Mouse (Mus musculus) splenic B cell, adult 2 months (primary cell): Measurements from ENCODE around the gene Sgpl1.
A peak's percentile ranks its signal among the peaks of the same experiment; 100 is the strongest.

Source experiments
- DNase-seq: peaks from one replicate; pipeline ENCODE4 v3.0.0-alpha.2; 2011; ENCODE audit warnings: low read depth, low spot score
- H3K27me3 ChIP-seq: 2 replicates; pipeline ENCODE4 v1.6.1; 2012; ENCODE audit warnings: mild to moderate bottlenecking, low read length, moderate library complexity, mixed read lengths; ENCODE audit not compliant: control insufficient read depth, poor library complexity, insufficient read depth, severe bottlenecking
- H3K36me3 ChIP-seq: 2 replicates; pipeline ENCODE4 v1.6.1; 2012; ENCODE audit warnings: mild to moderate bottlenecking, low read length, moderate library complexity, mixed read lengths; ENCODE audit not compliant: control insufficient read depth, poor library complexity, insufficient read depth, severe bottlenecking

Gene Sgpl1

DNA sequence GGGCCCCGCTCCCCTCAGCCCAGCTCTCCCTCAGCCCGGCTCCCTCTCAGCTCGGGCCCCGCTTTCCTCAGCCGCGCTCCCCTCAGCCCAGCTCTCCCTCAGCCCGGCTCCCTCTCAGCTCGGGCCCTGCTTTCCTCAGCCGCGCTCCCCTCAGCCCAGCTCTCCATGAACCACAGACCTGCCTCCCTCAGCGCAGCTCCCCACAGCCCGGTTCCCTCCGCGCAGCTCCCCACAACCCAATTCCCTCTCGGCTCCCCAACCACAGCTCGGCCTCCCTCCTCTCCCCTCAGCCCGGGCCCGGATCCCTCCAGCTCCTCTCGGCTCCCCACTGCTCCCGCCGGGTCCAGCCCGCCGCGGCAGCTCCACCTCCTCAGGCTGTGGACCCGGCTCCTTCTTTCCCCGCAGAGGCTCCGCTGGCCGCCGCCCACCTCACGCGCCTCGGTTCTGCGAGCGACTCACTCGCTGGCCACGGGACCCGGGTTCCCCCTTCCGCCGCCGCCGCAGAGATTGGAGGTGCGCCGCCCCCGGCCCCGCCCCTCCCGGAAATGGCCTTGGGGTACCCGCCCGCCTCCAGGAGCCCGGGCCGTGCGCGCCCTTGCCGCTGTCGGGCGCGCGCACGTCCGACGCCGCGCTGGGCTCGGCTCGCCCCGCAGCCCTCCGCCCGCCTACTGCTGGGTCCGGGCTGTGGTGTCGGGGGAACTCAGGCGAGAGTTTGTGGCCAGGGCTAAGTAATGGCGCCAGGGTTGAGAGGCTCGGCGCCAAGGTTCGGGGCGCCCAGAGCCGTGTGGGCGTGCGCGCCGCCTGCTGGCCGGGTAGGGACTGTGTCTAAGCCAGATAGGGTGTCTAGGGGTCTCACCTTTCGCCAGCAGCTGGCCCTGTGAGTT lies at the start of gene Sgpl1:
Gene Sgpl1 (minus strand): TSS at position 547 of the 884 bp plus-strand sequence.
- peak; percentile 94 for DNase-seq
- Histone ChIP-seq H3K36me3 (no peaks in the 10 kb centered on the region), H3K27me3 (no peaks in the 10 kb centered on the region)

- DNase-seq, result no peak
- no peaks in the 10 kb centered on the region for H3K27me3 ChIP-seq
- H3K36me3 ChIP-seq, result no peaks in the 10 kb centered on the region
Observed at GRCm38 (mm10) chr10:61195718-61196291, 48.3 kb upstream of the Sgpl1 start.

DNA sequence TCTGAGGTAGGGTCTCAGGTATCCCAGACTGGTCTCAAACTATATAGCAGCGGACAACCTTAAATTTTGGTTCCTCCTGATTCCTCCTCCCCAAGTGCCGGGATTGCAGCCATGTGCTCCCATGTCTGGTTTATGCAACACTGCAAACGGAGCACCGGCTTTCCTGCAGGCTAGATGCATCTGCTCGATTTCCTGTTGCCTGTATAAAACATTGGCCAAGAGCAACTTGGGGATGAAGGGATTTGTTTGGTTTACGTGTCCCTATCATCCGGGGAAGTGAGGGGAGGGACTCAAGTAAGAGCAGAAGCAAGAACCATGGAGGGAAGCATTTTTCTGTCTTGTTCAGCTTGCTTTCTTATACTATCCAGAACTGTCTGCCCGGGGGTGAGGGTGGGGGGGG lies 47.7 kb upstream of the Sgpl1 start:
- Histone ChIP-seq H3K36me3 (no peaks in the 10 kb centered on the region), H3K27me3 (no peaks in the 10 kb centered on the region)
- no peak for DNase-seq

GRCm38 (mm10) chr10:61194611-61195010 lies 47.1 kb upstream of the Sgpl1 start:
- Histone ChIP-seq H3K27me3 (no peaks in the 10 kb centered on the region), H3K36me3 (no peaks in the 10 kb centered on the region)
- no peak for DNase-seq

DNA sequence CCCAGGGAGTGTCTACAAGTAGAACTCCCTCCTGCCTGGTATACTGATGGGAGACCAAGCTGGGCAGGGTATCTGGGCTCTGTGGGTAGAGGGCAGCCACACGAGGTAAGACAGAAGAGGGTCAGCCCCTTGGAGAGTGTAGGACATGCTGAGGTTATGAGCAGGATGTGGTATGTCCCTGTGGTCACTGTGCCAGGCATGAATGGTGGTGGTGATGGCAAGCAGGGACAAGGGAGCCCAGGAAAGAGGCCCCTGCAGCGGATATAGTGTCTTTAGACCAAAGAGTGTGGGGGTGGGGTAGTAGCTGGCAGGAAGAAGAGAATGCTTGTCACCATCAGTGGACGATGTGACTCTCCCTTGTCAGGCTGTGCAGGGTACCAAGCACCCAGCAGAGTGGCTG lies 40.5 kb upstream of the Sgpl1 start:
- DNase-seq, result no peak
- no peaks in the 10 kb centered on the region for H3K27me3 ChIP-seq
- H3K36me3 ChIP-seq, result no peaks in the 10 kb centered on the region

DNA sequence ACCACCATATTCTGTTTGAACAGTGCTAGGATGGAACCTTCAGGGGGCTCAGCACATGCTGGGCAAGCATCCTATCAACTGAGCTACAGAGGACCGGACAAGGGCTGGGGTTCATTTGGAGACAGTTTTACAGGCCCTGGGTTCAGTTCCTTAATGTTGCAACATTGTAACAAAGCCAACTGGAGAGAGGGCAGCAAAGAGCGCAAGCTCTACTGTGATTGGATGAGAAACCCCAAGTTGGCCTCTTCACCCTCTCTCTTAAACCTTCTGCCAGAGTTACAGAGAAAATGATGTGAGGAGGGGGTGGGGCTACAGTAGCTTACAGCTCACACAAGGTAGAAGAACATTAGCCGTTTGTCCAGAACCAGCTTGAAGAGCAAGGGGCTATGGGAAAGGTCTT lies 39.5 kb upstream of the Sgpl1 start:
- Histone ChIP-seq H3K27me3 (no peaks in the 10 kb centered on the region), H3K36me3 (no peaks in the 10 kb centered on the region)
- DNase-seq, result no peak

DNA sequence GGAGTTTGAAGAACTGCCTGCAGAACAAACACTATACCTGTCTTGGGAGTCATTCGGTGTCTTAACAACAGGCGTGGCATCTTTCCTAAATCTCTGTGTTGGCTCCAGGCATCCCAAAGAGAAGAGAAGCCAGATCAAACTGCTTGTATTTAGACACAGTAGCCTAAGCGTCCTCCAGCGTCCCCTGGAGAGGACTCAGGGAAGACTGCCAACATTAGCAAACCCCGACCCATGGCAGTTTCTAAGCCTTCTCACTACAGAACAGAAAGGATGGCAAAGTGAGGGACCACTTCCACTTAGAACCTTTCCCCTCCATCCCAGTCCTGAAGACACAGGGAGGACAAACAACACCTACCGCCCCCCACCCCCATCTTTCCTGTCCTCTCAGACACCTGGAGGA lies 32.4 kb upstream of the Sgpl1 start:
- DNase-seq, result no peak
- Histone ChIP-seq H3K36me3 (no peaks in the 10 kb centered on the region), H3K27me3 (no peaks in the 10 kb centered on the region)

DNA sequence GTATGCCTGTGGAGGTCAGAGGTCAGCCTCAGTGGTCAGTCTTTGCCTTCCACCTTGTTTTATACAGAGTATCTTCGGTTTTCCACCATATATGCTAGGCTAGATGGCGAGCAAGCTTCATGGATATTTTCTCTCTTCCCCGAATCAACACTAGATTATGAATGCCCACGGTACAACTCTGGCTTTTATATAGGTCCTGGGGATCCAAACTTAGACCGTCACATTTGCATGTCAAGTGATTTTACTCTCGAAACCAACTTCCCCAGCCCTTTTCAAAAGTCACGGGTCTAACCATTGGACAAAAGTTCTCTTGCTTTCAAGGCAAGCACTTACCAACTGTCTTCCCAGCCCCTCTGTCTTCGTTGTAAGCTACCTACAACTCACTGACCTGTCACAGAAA lies 31.2 kb upstream of the Sgpl1 start:
- Histone ChIP-seq H3K27me3 (no peaks in the 10 kb centered on the region), H3K36me3 (no peaks in the 10 kb centered on the region)
- no peak for DNase-seq

- no peak for DNase-seq
- H3K36me3 ChIP-seq, result no peaks in the 10 kb centered on the region
- H3K27me3 ChIP-seq, result no peaks in the 10 kb centered on the region
Observed at GRCm38 (mm10) chr10:61177751-61178150, 30.2 kb upstream of the Sgpl1 start.

DNA sequence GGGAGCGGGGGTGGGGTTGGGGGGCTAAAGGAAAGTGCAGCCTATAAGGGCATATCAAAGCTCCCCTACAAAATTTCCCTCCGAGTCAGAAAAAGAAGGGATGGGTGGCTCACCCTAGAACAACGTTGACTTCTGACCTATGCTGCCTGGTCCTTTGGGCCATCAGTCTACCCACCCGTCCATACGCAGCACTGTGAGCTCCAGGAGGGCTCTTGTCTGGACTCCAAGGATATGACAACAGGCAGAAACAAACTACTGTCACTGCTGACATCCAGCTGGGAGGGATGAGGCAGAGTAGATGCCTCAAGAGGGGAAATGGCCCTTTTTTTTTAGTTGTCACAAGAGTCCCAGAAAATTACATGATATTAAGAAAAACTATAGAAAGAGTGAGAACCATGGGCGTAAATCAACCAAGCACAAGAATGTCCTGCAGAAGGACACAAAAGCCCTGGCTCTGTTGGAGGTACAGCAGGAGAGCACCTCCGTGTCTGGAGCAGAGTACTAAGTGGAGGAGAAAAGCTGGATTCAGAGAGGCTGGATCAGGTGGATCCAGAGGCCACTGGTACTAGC lies 28.8 kb upstream of the Sgpl1 start:
- no peak for DNase-seq

DNA sequence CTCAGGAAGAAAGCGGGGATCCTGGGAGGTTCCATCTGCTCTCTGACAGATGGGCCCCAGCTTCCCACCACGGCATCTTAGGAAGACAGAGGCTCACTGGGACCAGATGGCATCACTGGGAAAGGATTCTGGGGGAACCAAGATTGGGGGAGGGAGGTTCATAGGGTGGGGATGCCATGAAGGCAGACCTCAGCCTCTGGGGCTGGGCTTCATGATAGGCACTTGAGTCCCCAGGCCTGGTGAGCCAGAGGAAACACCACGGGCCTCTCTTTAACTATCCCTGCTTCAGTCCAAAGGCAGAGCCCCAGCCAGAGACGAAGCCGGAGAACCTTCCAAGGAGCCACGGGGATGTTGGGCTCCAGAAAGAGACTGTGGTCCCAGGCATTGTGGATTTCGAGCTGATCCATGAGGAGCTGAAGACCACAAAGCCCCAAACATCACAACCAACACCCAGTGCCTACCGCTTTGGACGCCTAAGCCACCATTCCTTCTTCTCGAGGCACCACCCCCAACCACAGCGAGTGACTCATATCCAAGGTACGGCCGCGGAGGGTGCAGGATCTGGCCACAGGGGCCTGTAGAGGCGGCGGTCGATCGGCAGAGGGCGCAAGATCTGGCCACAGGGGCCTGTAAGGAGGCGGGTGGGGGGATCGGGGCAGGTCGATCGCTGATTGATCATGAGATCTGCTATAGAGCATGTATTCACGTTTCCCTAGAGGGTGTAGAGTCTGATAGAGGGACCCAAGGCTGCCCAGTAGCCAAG lies 28.1 kb upstream of the Sgpl1 start:
- Histone ChIP-seq H3K27me3 (no peaks in the 10 kb centered on the region), H3K36me3 (no peaks in the 10 kb centered on the region)
- DNase-seq, result peak; percentile 40

More for the DNA sequence above, 28.8 kb upstream of the Sgpl1 start:
- Histone ChIP-seq H3K36me3 (no peaks in the 10 kb centered on the region), H3K27me3 (no peaks in the 10 kb centered on the region)

GRCm38 (mm10) chr10:61174711-61175441 lies 27.4 kb upstream of the Sgpl1 start:
- no peak for DNase-seq
- H3K36me3 ChIP-seq, result no peaks in the 10 kb centered on the region
- no peaks in the 10 kb centered on the region for H3K27me3 ChIP-seq

GRCm38 (mm10) chr10:61172496-61172895 lies 25.0 kb upstream of the Sgpl1 start:
- H3K27me3 ChIP-seq, result no peaks in the 10 kb centered on the region

GRCm38 (mm10) chr10:61171654-61172053 lies 24.2 kb upstream of the Sgpl1 start, which contains the start of gene Tbata:
Tbata (plus strand) TSS chr10:61171954.
- no peaks in the 10 kb centered on the region for H3K36me3 ChIP-seq
- H3K27me3 ChIP-seq, result no peaks in the 10 kb centered on the region
- DNase-seq, result no peak

More at GRCm38 (mm10) chr10:61172496-61172895, 25.0 kb upstream of the Sgpl1 start:
- H3K36me3 ChIP-seq, result no peaks in the 10 kb centered on the region
- DNase-seq, result no peak
